Mouse (Mus musculus) CH12.LX (cell line): ENCODE measurements around the gene Vtn. TPM values are rescaled to one million over a fixed set of nuclear protein-coding genes. Genes with fewer than 3 reads are reported as not detected.

Experiments used
- DNase-seq: peaks from one replicate; pipeline ENCODE4 v3.0.0-alpha.2; 2013; ENCODE audit errors: extremely low read depth
- H3K27ac ChIP-seq: 2 replicates; pipeline ENCODE4 v1.5.1; 2012; ENCODE audit warnings: low read depth, mild to moderate bottlenecking, control low read depth, moderate library complexity; ENCODE audit not compliant: insufficient read depth
- H3K27me3 ChIP-seq: replicated peaks from 2 replicates; pipeline ENCODE3; 2012; ENCODE audit warnings: inconsistent platforms
- H3K36me3 ChIP-seq, 2 experiments: replicated peaks in 1 of 2; 2 replicates each; pipeline versions ENCODE3 to v1.6.1; 2012; ENCODE audit warnings: inconsistent platforms in 1 of 2, low read length in 1 of 2, mild to moderate bottlenecking in 1 of 2, mixed read lengths in 1 of 2, moderate library complexity in 1 of 2; ENCODE audit not compliant: control insufficient read depth in 1 of 2, insufficient read depth in 1 of 2
- H3K4me1 ChIP-seq, 2 experiments: 2 replicates each; pipeline ENCODE4 v1.6.1; 2012; ENCODE audit warnings: inconsistent platforms in 1 of 2, moderate library complexity in 1 of 2; ENCODE audit not compliant: insufficient read depth in 2 of 2, control insufficient read depth in 1 of 2
- H3K4me2 ChIP-seq: 2 replicates; pipeline ENCODE4 v1.6.1; 2012; ENCODE audit warnings: low read depth, mild to moderate bottlenecking, control low read depth; ENCODE audit not compliant: poor library complexity, insufficient read depth, severe bottlenecking
- H3K4me3 ChIP-seq, 3 experiments: fragments of 150-350 bp in 1 of 3; sonication (generic) in 1 of 3; replicated peaks in 1 of 3; 2 replicates each; pipeline versions ENCODE3 to v1.5.1; 2011 to 2012; ENCODE audit warnings: low read depth in 2 of 3, low read length in 2 of 3, mild to moderate bottlenecking in 2 of 3, moderate library complexity in 2 of 3, control low read depth in 1 of 3, improper control_type of control experiment in 1 of 3, inconsistent platforms in 1 of 3, mixed read lengths in 1 of 3; ENCODE audit not compliant: poor library complexity in 1 of 3
- H3K79me2 ChIP-seq: replicated peaks from 2 replicates; pipeline ENCODE4 v1.6.1; 2012; ENCODE audit warnings: mild to moderate bottlenecking, moderate library complexity; ENCODE audit not compliant: control insufficient read depth, poor library complexity, insufficient read depth, severe bottlenecking; ENCODE audit errors: extremely low read depth
- H3K9ac ChIP-seq: 2 replicates; pipeline ENCODE4 v1.6.1; 2012; ENCODE audit warnings: low read depth, mild to moderate bottlenecking, control low read depth, moderate library complexity; ENCODE audit not compliant: insufficient read depth
- H3K9me3 ChIP-seq: replicated peaks from 2 replicates; pipeline ENCODE3; 2012; ENCODE audit warnings: low read length, inconsistent platforms, mixed read lengths
- BHLHE40 ChIP-seq: IDR thresholded peaks from 2 replicates; pipeline ENCODE4 v1.6.1; 2011; ENCODE audit warnings: mild to moderate bottlenecking, low read depth, low read length, improper control_type of control experiment
- CHD1 ChIP-seq: IDR thresholded peaks from 2 replicates; pipeline ENCODE4 v1.6.1; 2012; ENCODE audit warnings: low read depth, low read length, improper control_type of control experiment, inconsistent platforms
- CHD2 ChIP-seq: IDR thresholded peaks from 2 replicates; pipeline ENCODE4 v1.6.1; 2011; ENCODE audit warnings: low read length, improper control_type of control experiment
- CTCF ChIP-seq, 2 experiments: IDR thresholded peaks in 1 of 2; conservative IDR thresholded peaks in 1 of 2; 2 replicates each; pipeline ENCODE4 v1.5.1; 2011 to 2012; ENCODE audit warnings: low read depth in 2 of 2, low read length in 2 of 2, improper control_type of control experiment in 1 of 2, inconsistent platforms in 1 of 2, mild to moderate bottlenecking in 1 of 2, moderate library complexity in 1 of 2
- E2F4 ChIP-seq: IDR thresholded peaks from 2 replicates; pipeline ENCODE4 v1.6.1; 2011; ENCODE audit warnings: low read depth, low read length, improper control_type of control experiment; ENCODE audit not compliant: insufficient replicate concordance
- ELF1 ChIP-seq: IDR thresholded peaks from 2 replicates; pipeline ENCODE4 v1.6.1; 2014; ENCODE audit warnings: low read depth, mild to moderate bottlenecking, inconsistent platforms, low read length, improper control_type of control experiment
- EP300 ChIP-seq: IDR thresholded peaks from 2 replicates; pipeline ENCODE4 v1.6.1; 2011; ENCODE audit warnings: low read length, improper control_type of control experiment
- ETS1 ChIP-seq: conservative IDR thresholded peaks from 2 replicates; pipeline ENCODE4 v1.6.1; 2012; ENCODE audit warnings: low read depth, mild to moderate bottlenecking, inconsistent platforms, low read length, improper control_type of control experiment, moderate library complexity
- GABPA ChIP-seq: IDR thresholded peaks from 2 replicates; pipeline ENCODE4 v1.6.1; 2012; ENCODE audit warnings: low read depth, low read length, improper control_type of control experiment, inconsistent platforms; ENCODE audit not compliant: insufficient replicate concordance
- HCFC1 ChIP-seq: IDR thresholded peaks from 2 replicates; pipeline ENCODE4 v1.6.1; 2012; ENCODE audit warnings: low read depth, mild to moderate bottlenecking, inconsistent platforms, low read length, improper control_type of control experiment
- IRF4 ChIP-seq: IDR thresholded peaks from 2 replicates; pipeline ENCODE4 v1.6.1; 2014; ENCODE audit warnings: low read depth, mild to moderate bottlenecking, inconsistent platforms, low read length, improper control_type of control experiment
- JUN ChIP-seq: IDR thresholded peaks from 2 replicates; pipeline ENCODE4 v1.6.1; 2011; ENCODE audit warnings: low read depth, mild to moderate bottlenecking, low read length, improper control_type of control experiment, moderate library complexity; ENCODE audit not compliant: insufficient read depth
- JUND ChIP-seq: conservative IDR thresholded peaks from 2 replicates; pipeline ENCODE4 v1.6.1; 2011; ENCODE audit warnings: low read depth, low read length, improper control_type of control experiment
- KAT2A ChIP-seq: IDR thresholded peaks from 2 replicates; pipeline ENCODE4 v1.6.1; 2012; ENCODE audit warnings: low read length, improper control_type of control experiment, inconsistent platforms; ENCODE audit not compliant: insufficient replicate concordance
- MAFK ChIP-seq: IDR thresholded peaks from 2 replicates; pipeline ENCODE4 v1.6.1; 2011; ENCODE audit warnings: low read length, improper control_type of control experiment; ENCODE audit not compliant: insufficient replicate concordance
- MAX ChIP-seq: IDR thresholded peaks from 2 replicates; pipeline ENCODE4 v1.6.1; 2011; ENCODE audit warnings: low read length, improper control_type of control experiment
- MAZ ChIP-seq: IDR thresholded peaks from 2 replicates; pipeline ENCODE4 v1.6.1; 2012; ENCODE audit warnings: low read depth, mild to moderate bottlenecking, inconsistent platforms, low read length, improper control_type of control experiment, moderate library complexity
- MEF2A ChIP-seq: IDR thresholded peaks from 2 replicates; pipeline ENCODE4 v1.6.1; 2014; ENCODE audit warnings: low read depth, mild to moderate bottlenecking, inconsistent platforms, low read length, improper control_type of control experiment, borderline replicate concordance
- MXI1 ChIP-seq: IDR thresholded peaks from 2 replicates; pipeline ENCODE4 v1.6.1; 2011; ENCODE audit warnings: mild to moderate bottlenecking, low read depth, low read length, improper control_type of control experiment
- MYC ChIP-seq: IDR thresholded peaks from 2 replicates; pipeline ENCODE4 v1.6.1; 2011; ENCODE audit warnings: low read depth, mild to moderate bottlenecking, improper control_type of control experiment, low read length
- NELFE ChIP-seq: IDR thresholded peaks from 2 replicates; pipeline ENCODE4 v1.6.1; 2011; ENCODE audit warnings: low read depth, low read length, improper control_type of control experiment
- NRF1 ChIP-seq: IDR thresholded peaks from 2 replicates; pipeline ENCODE4 v1.6.1; 2014; ENCODE audit warnings: low read depth, mild to moderate bottlenecking, inconsistent platforms, low read length, improper control_type of control experiment, moderate library complexity
- PAX5 ChIP-seq: IDR thresholded peaks from 2 replicates; pipeline ENCODE4 v1.6.1; 2012; ENCODE audit warnings: low read length, inconsistent platforms, mixed read lengths
- POLR2A ChIP-seq: IDR thresholded peaks from 2 replicates; pipeline ENCODE4 v1.6.1; 2011; ENCODE audit warnings: low read depth, mild to moderate bottlenecking, improper control_type of control experiment, low read length
- POLR2AphosphoS2 ChIP-seq: IDR thresholded peaks from 2 replicates; pipeline ENCODE4 v1.6.1; 2011; ENCODE audit warnings: low read depth, low read length, improper control_type of control experiment
- RAD21 ChIP-seq: IDR thresholded peaks from 2 replicates; pipeline ENCODE4 v1.6.1; 2011; ENCODE audit warnings: low read depth, mild to moderate bottlenecking, low read length, improper control_type of control experiment, moderate library complexity
- RCOR1 ChIP-seq: conservative IDR thresholded peaks from 2 replicates; pipeline ENCODE4 v1.6.1; 2012; ENCODE audit warnings: low read depth, mild to moderate bottlenecking, inconsistent platforms, low read length, improper control_type of control experiment
- SIN3A ChIP-seq: IDR thresholded peaks from 2 replicates; pipeline ENCODE4 v1.6.1; 2012; ENCODE audit warnings: low read length, improper control_type of control experiment, inconsistent platforms
- SMC3 ChIP-seq: IDR thresholded peaks from 2 replicates; pipeline ENCODE4 v1.6.1; 2011; ENCODE audit warnings: low read depth, low read length, improper control_type of control experiment
- TBP ChIP-seq: conservative IDR thresholded peaks from 2 replicates; pipeline ENCODE4 v1.6.1; 2011; ENCODE audit warnings: low read depth, low read length, improper control_type of control experiment
- TCF12 ChIP-seq: IDR thresholded peaks from 2 replicates; pipeline ENCODE4 v1.6.1; 2014; ENCODE audit warnings: low read depth, mild to moderate bottlenecking, inconsistent platforms, low read length, improper control_type of control experiment
- UBTF ChIP-seq: IDR thresholded peaks from 2 replicates; pipeline ENCODE4 v1.6.1; 2012; ENCODE audit warnings: low read depth, mild to moderate bottlenecking, inconsistent platforms, low read length, improper control_type of control experiment, moderate library complexity
- USF1 ChIP-seq: IDR thresholded peaks from 2 replicates; pipeline ENCODE4 v1.6.1; 2014; ENCODE audit warnings: low read depth, mild to moderate bottlenecking, inconsistent platforms, low read length, improper control_type of control experiment
- USF2 ChIP-seq: conservative IDR thresholded peaks from 2 replicates; pipeline ENCODE4 v1.6.1; 2011; ENCODE audit warnings: low read depth, low read length, improper control_type of control experiment
- ZC3H11A ChIP-seq: IDR thresholded peaks from 2 replicates; pipeline ENCODE4 v1.6.1; 2012; ENCODE audit warnings: low read depth, mild to moderate bottlenecking, inconsistent platforms, low read length, improper control_type of control experiment
- ZKSCAN1 ChIP-seq: IDR thresholded peaks from 2 replicates; pipeline ENCODE4 v1.6.1; 2012; ENCODE audit warnings: low read depth, inconsistent platforms, low read length, improper control_type of control experiment, borderline replicate concordance
- ZMIZ1 ChIP-seq: IDR thresholded peaks from 2 replicates; pipeline ENCODE4 v1.6.1; 2012; ENCODE audit warnings: low read depth, mild to moderate bottlenecking, inconsistent platforms, low read length, improper control_type of control experiment
- ZNF384 ChIP-seq: IDR thresholded peaks from 2 replicates; pipeline ENCODE4 v1.6.1; 2012; ENCODE audit warnings: low read depth, low read length, improper control_type of control experiment, inconsistent platforms
- dilution Hi-C: fragments of 300-500 bp; cut with MboI; formaldehyde crosslinking; loops from 2 replicates; pipeline ENCODE4 v1.14.3; 2020; ENCODE audit warnings: low sequenced_read_pairs; ENCODE audit not compliant: extremely low pct_unique_long_range_greater_than_20kb, extremely low pct_ligation_motif_present
- in situ Hi-C: fragments of 300-500 bp; cut with MboI; formaldehyde crosslinking; loops from 3 replicates; pipeline ENCODE4 v1.14.3; 2019; ENCODE audit warnings: low sequenced_read_pairs, low pct_ligation_motif_present, low pct_unique_long_range_greater_than_20kb, mixed read lengths
- polyA plus RNA-seq: library from polyadenylated mRNA; unstranded; fragments of >175 nt; gene quantifications from 2 replicates; pipeline ENCODE4 v1.2.1, GENCODE M21; 2012; ENCODE audit warnings: low read depth; ENCODE audit not compliant: insufficient read length
- total RNA-seq, 2 experiments: library from RNA; depleted of rRNA; stranded (reverse); fragments of 300-350 nt in 1 of 2; fragments of >200 nt in 1 of 2; gene quantifications; 2 replicates each; pipeline ENCODE4 v1.2.3; 2012 to 2014

Gene Vtn
- total and polyA plus RNA-seq, 3 experiments = not detected

DNA sequence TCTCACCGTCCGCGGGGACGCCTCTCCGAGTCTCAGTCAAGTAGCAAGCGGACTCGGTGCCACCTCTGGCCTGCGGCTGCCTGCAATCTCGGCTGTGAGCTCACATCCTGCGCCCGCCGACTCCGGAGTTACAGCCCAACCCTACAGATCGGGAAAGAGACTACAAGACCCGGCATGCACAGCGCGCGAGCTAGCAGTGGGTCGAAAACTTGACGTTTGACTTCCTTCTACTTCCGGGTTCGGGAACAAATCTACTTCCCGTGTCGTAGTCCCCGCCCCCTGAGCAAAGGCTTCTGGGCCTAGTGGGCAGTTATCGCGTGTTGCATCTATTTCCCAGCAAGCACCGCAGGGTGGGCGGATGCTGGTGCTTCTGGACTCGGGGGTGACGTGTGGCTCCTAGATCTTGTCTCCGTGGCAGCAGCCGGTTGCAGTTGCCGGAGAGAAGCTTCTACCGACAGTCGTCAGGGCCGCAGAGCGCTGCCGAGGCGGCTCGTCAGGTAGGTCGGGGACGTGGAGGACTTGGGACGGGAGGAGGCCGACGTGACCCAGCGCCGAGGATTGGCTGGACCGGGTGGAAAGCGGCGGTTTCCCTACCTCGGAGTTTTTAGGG, 37.3 kb downstream of the Vtn start, which contains the start of the genes Tnfaip1 and Ift20:
Tnfaip1 (minus strand) TSS at position 253 of the 610 bp plus-strand sequence.
Ift20 (plus strand) TSS at position 282 of the 610 bp plus-strand sequence.
- Histone ChIP-seq H3K36me3 (peaks cover 25 to 51% of the 10 kb centered on the region in 2 experiments), H3K27me3 (no peaks in the 10 kb centered on the region), H3K4me2 (peak within 1 kb of the TSS; percentile 96), H3K9me3 (no peaks in the 10 kb centered on the region), H3K4me3 (peak within 1 kb of the TSS; percentile 70 to 86 (median 86)), H3K9ac (peak within 1 kb of the TSS; percentile 77), H3K4me1 (peaks cover 14 to 42% of the 10 kb centered on the region in 2 experiments), H3K27ac (peak within 1 kb of the TSS; percentile 72), H3K79me2 (peaks cover 69% of the 10 kb centered on the region)
- peak; percentile 100 for DNase-seq
- in situ Hi-C loops (no loop called here), dilution Hi-C loops (no loop called here)
- TF ChIP-seq JUN = peak; percentile 4; the same call in 1 of the 2 replicates
- peak; percentile 82; the same call in 1 of the 2 replicates for TF ChIP-seq MAZ
- peak; percentile 97 for TF ChIP-seq POLR2A
- peak; percentile 99 for TF ChIP-seq CHD2
- TF ChIP-seq KAT2A = peak; percentile 100
- no peak for TF ChIP-seq MAFK
- TF ChIP-seq MYC = peak; percentile 88
- TF ChIP-seq SIN3A = peak; percentile 92; the same call in 1 of the 2 replicates
- no peak for TF ChIP-seq JUND
- peak; percentile 92; the same call in 1 of the 2 replicates for TF ChIP-seq GABPA
- no peak; the same call in none of the 2 replicates for TF ChIP-seq UBTF
- TF ChIP-seq CTCF (conservative IDR thresholded peaks at IDR 0.05 in 1 of 2, IDR thresholded peaks at IDR 0.05 in 1 of 2; ENCODE audit: low read depth in 2 of 2, low read length in 2 of 2) = no peak
- peak; percentile 87; the same call in 1 of the 2 replicates for TF ChIP-seq ZMIZ1
- peak; percentile 75 for TF ChIP-seq MEF2A
- peak; percentile 92 for TF ChIP-seq MXI1
- peak; percentile 89 for TF ChIP-seq TCF12
- no peak for TF ChIP-seq SMC3
- TF ChIP-seq HCFC1 = peak; percentile 95
- TF ChIP-seq ZC3H11A = no peak
- TF ChIP-seq NELFE = peak; percentile 93
- TF ChIP-seq USF2 = no peak
- peak; percentile 85; the same call in 1 of the 2 replicates for TF ChIP-seq POLR2AphosphoS2
- TF ChIP-seq IRF4 = peak; percentile 36; the same call in 1 of the 2 replicates
- no peak; the same call in 1 of the 2 replicates for TF ChIP-seq E2F4
- TF ChIP-seq RAD21 = no peak
- no peak for TF ChIP-seq USF1
- no peak for TF ChIP-seq ZKSCAN1
- no peak for TF ChIP-seq ZNF384
- TF ChIP-seq EP300 = no peak
- TF ChIP-seq RCOR1 = no peak
- peak; percentile 73; the same call in 1 of the 2 replicates for TF ChIP-seq TBP
- TF ChIP-seq NRF1 = peak; percentile 67
- TF ChIP-seq PAX5 = no peak
- TF ChIP-seq CHD1 = no peak
- no peak for TF ChIP-seq ETS1
- TF ChIP-seq MAX = peak; percentile 61
- peak; percentile 24; the same call in 1 of the 2 replicates for TF ChIP-seq BHLHE40
- peak; percentile 98 for TF ChIP-seq ELF1
